Mouse (Mus musculus): ENCODE measurements around the gene Calb2. TPM values are rescaled to one million over a fixed set of nuclear protein-coding genes. Genes with fewer than 3 reads are reported as not detected.

Gene Calb2
- not detected for polyA plus RNA-seq (2014; fragmentation: Illumina TruSeq; extraction: RNeasy Lipid Tissue Mini Kit (QIAGEN cat#74804); ENCODE audit: low read depth, low replicate concordance)

GRCm38 (mm10) chr8:110168046-110168445 lies at the start of gene Calb2:
Gene Calb2 (minus strand): TSS chr8:110168210.

DNA sequence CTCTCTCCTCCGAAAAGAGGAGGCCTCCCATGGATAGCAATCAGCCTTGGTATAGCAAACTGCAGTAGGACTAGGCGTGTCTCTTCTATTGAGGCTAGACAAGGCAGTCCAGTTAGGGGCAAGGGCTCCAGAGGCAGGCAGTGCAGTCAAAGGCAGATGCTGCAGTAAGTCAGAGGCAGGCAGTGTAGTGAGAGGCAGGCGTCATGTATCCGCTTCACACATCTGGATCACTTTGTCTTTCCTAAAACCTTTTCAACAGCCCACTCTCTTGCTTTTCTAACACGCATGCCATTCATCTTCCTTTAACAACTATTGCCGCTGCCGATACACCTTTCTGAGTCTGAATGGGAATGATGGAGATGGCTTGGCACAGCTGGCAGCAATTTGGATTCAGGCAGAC lies 47.4 kb upstream of the Calb2 start, which contains the start of gene Cmtr2:
Gene Cmtr2 (plus strand): TSS at position 301 of the 400 bp plus-strand sequence.

GRCm38 (mm10) chr8:110102653-110103052 lies 65.4 kb downstream of the Calb2 start, which contains the start of gene Gm17720:
Gene Gm17720 (minus strand): TSS chr8:110102753.

DNA sequence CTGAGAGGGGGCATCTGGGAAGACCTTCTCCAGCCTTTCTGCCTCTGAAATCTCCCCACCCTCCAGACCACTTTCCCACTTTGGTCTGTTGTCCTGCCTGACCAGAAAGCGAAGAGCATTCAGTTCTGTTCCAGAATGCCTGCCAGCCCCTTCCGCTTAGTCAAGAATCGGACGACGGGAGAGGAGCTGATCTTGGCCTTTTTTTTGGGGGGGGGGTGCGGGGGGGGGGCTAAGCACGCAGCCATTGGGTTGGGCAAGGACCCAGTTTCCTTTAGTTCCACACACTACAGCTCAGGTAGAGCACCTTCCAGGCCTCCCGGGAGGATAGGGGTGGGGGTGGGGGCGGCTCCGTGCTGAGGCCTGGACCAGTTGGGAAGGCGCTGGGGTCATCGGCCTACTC lies 67.1 kb downstream of the Calb2 start, which contains the start of gene Gm21964:
Gene Gm21964 (plus strand): TSS at position 301 of the 400 bp plus-strand sequence.

Other genes starting within 250 kb of the Calb2 start
- gene Marveld3, start 206.0 kb downstream of the Calb2 start, polyA plus RNA-seq (2014; fragmentation: Illumina TruSeq; extraction: RNeasy Lipid Tissue Mini Kit (QIAGEN cat#74804); ENCODE audit: low read depth, low replicate concordance) = 18.3 TPM
- gene Tat, start 177.8 kb downstream of the Calb2 start, polyA plus RNA-seq (2014; fragmentation: Illumina TruSeq; extraction: RNeasy Lipid Tissue Mini Kit (QIAGEN cat#74804); ENCODE audit: low read depth, low replicate concordance) = not detected
- gene Chst4, start 128.5 kb downstream of the Calb2 start, polyA plus RNA-seq (2014; fragmentation: Illumina TruSeq; extraction: RNeasy Lipid Tissue Mini Kit (QIAGEN cat#74804); ENCODE audit: low read depth, low replicate concordance) = not detected
- 10.9 TPM for gene Zfp612, start 88.5 kb downstream of the Calb2 start, polyA plus RNA-seq (2014; fragmentation: Illumina TruSeq; extraction: RNeasy Lipid Tissue Mini Kit (QIAGEN cat#74804); ENCODE audit: low read depth, low replicate concordance)
- not detected for gene Gm21964, start 67.0 kb downstream of the Calb2 start, polyA plus RNA-seq (2014; fragmentation: Illumina TruSeq; extraction: RNeasy Lipid Tissue Mini Kit (QIAGEN cat#74804); ENCODE audit: low read depth, low replicate concordance)
- not detected for gene Gm17720, start 65.5 kb downstream of the Calb2 start, polyA plus RNA-seq (2014; fragmentation: Illumina TruSeq; extraction: RNeasy Lipid Tissue Mini Kit (QIAGEN cat#74804); ENCODE audit: low read depth, low replicate concordance)
- gene Cmtr2, start 47.5 kb upstream of the Calb2 start, polyA plus RNA-seq (2014; fragmentation: Illumina TruSeq; extraction: RNeasy Lipid Tissue Mini Kit (QIAGEN cat#74804); ENCODE audit: low read depth, low replicate concordance) = 8.1 TPM
- gene Hydin, start 98.8 kb upstream of the Calb2 start, polyA plus RNA-seq (2014; fragmentation: Illumina TruSeq; extraction: RNeasy Lipid Tissue Mini Kit (QIAGEN cat#74804); ENCODE audit: low read depth, low replicate concordance) = 0.04 TPM

Measured in kidney, adult 10 weeks (tissue).